Mouse (Mus musculus): ENCODE data around the gene Polg. TPM values are rescaled to one million over a fixed set of nuclear protein-coding genes. Genes with fewer than 3 reads are reported as not detected.
A peak's percentile ranks its signal among the peaks of the same experiment; 100 is the strongest.

Polg gene
- total RNA-seq, 2 experiments from 2014 or later, result 36.6 to 44.9 TPM

DNA sequence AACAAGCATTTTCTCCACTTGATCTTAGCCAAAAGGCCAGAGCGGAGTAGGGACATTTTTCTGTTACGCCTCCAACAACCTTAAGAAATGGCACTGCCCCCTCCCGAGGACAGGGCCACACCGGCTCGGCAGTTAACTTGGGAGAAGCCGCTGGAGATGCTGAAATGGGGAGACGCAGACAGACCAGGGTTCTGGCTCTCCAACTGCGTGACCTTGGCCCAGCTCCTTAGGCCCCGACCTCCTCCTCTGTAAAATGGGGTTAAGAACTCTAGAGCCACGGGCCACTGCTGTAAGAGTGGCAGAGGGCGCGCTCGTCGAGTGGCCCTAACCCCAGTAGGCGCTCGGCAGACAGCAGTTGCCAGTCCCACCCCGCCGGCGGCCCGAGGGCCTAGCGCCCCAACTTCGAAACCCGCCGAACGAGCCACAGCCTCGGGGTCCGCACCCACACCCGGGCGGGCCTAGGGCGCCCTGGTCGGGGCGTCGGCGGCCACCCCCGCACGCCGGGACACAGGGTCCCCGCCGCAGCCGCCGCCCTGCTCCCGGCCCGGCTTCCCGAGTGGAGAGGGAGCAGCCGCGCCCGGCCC is 609 bp downstream of the Polg start:
- no peak for DNase-seq

DNA sequence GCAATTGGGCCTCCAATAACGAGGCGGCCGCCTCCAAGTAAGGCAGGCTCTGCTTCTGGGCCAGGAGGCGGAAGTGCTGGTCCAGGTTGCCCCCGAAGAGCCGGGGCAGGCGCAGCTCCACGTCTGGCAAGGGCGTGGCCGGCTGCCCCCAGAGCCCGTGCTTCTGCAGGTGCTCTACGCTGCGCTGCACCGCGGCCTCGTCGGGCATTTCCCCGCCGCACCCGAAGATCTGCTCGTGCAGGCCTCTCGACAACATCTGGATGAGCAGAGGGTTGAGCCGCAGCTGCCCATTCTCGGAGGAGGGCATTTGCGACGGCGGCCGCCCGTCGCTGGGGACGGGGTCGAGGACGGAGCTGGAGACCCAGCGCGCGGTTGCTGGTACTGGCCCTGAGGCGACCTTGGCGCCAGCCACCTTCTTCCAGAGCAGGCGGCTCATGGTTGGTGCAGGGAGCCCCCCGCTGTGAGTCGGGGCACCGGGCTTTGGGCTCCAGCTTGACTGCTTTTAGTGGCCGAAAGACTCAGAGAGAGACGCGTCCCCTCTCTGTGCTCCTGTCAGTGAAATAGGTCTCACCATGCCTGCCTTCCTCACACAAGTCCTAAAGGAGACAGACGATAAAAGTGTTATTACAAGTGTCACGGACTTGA is 1.3 kb downstream of the Polg start:
- DNase-seq, result peak; percentile 19

DNA sequence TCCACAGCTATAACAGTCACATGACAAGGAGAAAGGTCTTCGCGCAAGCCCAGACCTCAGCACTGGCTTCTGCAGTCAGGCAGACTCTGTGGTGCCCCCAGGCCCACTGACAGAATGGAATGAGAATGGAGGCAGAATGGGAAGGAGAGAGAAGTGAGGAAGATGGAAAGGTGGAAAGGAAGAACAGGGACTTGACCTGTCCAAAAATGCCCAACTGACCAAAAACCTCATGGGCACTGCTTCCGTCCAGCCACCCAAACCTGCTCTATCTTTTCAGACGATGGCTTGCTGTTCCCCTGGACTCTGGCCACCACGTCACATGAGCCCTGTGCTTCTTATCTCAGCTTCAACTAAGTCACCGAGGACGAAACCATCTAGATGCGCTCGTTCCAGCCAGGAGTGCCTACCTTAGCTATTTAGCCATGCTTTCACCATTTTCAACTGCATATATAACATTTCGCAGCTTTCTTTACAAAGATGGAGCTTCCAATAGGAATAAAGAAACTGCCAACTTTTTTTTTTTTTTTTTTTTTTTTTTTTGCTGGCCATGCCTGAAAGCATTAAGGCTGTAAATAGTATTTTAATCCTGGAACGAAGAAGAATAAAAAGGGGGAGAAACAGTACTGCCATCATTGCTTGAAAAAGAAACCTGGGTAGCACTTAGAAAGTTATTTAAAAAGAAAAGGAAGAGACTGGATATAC is 2.6 kb downstream of the Polg start:
- DNase-seq, result no peak

DNA sequence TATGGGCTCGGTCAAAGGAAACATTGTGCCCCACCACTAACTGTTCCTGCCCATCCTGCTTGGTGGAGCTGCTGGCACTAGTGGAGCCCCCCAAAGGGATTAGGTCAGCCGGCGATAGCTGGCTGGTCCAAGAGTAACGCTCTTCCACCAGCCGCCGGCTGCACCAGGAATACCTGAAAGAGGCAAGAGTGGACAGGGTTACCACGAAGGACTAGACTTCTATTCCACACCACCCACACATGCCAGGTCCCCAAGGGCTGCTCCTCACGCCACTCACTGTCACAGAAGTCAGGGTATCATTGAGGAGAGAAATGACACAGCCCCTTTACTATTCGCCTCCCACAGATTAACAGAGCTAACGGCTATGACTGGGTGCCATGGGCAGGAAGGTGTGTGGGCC is 4.4 kb downstream of the Polg start:
- DNase-seq, result no peak

- no peak for DNase-seq
These were observed 18.7 kb downstream of the Polg start for GRCm38 (mm10) chr7:79447486-79447885.

- no peak for DNase-seq
These were observed 19.1 kb downstream of the Polg start for GRCm38 (mm10) chr7:79447048-79447447.

DNA sequence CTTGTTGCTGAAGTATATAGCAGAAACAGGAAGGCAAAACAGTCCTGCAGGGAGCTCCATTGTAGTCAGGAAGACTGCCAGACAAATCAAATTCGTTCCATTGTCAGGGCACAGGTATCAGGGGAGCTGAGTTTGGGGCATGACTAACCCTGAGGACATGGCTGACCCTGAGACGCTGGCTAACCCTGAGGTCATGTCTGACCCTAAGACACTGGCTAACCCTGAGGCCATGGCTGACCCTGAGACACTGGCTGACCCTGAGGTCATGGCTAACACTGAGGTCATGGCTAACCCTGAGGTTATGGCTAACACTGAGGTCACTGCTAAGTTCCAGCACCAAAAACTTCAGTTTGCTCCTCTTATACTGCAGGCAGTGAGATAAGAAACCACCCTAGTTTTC is 26.1 kb downstream of the Polg start:
- no peak for DNase-seq

DNA sequence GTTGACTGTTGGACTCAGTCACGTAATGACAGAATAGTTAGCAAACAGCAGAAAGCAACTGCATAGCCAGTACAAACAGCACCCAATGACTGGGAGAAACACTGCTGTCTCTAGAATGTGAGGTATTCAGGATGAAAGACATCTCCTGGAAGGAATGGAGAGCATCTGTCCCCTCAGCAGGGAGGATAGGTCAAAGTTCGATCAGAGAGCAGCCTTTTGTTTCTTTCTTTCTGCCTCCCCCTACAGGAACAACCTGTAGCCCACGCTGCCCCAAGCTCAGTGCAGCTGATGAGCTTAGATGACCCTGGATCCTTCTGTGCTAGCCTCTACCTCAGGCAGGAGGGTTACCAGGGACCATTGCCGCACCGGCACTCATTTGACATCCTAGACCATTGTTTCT is 37.9 kb downstream of the Polg start:
- DNase-seq, result no peak

- DNase-seq, result no peak
These were observed 40.4 kb downstream of the Polg start for GRCm38 (mm10) chr7:79425804-79426203.

- no peak for DNase-seq
These were observed 43.3 kb downstream of the Polg start for GRCm38 (mm10) chr7:79422876-79423275.

- DNase-seq, result no peak
These were observed 46.2 kb downstream of the Polg start for GRCm38 (mm10) chr7:79419950-79420349.

DNA sequence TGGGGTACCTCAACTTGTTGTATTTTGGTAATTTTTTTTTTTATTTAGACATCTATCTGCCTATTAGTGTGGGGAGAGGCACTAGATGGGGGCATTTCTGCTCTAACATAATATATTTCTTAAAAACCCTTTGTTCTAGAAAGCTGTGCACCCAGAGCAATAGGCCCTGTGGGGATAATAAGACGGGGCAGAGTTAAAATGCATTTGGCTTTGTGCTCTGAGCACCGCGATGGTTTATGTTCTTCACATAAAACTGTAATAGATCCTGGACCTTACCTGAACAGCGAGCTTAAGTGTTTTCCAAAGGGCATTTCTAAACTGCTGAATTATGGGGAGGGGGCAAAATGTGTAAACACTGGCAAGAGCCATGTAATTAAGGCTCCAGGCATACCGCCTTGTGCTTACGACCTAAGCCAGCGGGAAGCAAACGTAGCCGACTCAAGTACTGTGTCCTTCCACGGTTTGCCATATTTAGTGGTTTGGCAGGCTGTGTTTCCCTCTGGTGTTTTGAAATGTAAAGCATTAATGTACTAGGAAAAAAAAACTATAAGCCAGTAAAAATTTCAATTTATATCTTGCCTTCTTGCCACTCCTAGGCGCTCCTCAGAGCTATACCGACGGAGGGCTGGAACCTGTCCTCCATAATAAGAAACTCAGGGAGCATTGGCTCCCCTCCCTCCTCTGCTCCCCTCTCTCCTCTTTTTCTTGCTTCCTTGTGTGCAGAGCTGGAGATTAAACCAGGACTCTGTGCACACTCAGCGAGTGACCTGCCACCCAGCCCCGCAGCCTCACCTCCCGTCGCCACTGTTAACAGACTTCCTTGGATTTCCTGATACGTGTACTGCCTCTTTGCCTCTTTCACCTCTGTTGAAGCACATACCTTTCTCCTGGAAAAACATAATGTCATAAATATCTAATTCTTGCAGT is 51.5 kb downstream of the Polg start:
- DNase-seq, result no peak

- DNase-seq, result no peak
These were observed 65.9 kb downstream of the Polg start for GRCm38 (mm10) chr7:79400296-79400695.

GRCm38 (mm10) chr7:79398971-79399370 is 67.2 kb downstream of the Polg start:
- no peak for DNase-seq

- DNase-seq, result no peak
These were observed 67.7 kb downstream of the Polg start for GRCm38 (mm10) chr7:79398426-79398825.

DNA sequence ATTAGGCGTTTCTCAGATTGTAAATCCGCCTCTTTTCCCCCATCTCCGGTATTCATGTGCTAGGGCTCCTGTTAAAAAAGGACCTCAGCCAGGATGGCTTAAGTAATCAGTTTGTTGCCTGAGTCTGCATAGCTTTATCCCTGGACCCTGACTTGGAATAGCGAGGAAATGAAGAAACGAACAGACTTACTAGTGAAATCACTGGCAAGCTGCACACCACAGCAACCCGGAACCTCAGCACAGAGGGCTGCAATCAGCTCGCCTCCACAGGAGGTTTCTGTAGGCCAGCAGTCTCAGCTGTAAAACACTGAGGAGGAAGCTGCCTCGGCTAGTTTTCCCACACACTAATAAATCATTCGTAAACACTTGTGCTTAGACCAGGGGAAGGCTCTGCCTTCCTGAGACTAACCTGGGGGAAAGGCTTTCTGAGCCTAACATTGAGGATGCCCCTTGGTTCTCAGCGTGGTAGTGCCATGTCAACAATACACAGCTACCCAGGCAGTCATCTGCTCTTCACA is 68.7 kb downstream of the Polg start:
- DNase-seq, result no peak

Small RNAs within 50 kb of the gene (microRNA-seq; reads per million reads assigned to microRNA genes)
- 0.50 to 2.2 reads per million in 2 experiments for gene Mir9-3

Other genes starting within 250 kb of the Polg start
- gene Abhd2, start 193.2 kb downstream of the Polg start, total RNA-seq (2021), result 10 to 100 TPM; 14.4 to 18.6 TPM
- not detected for gene Rlbp1, start 79.3 kb downstream of the Polg start, total RNA-seq (2021)
- 1 to 10 TPM; 1.4 to 1.5 TPM for gene Fanci, start 74.4 kb downstream of the Polg start, total RNA-seq (2021)
- gene Rhcg, start 151.3 kb upstream of the Polg start, total RNA-seq (2021), result not detected
- gene Ticrr, start 193.8 kb upstream of the Polg start, total RNA-seq (2021), result 1 to 10 TPM; 1.3 to 2.1 TPM
- gene Kif7, start 249.4 kb upstream of the Polg start, total RNA-seq (2021), result 1 to 10 TPM; 2.7 to 3.6 TPM

Measured in gastrocnemius, postnatal 10 days (tissue).